Mouse (Mus musculus): ENCODE measurements around the gene 4930469K13Rik. TPM values are rescaled to one million over a fixed set of nuclear protein-coding genes. Genes with fewer than 3 reads are reported as not detected.

The 4930469K13Rik gene
- polyA plus RNA-seq, 1 experiment from 2014 or later: 0.23 TPM

GRCm38 (mm10) chr11:34073776-34074175, 24.6 kb downstream of the 4930469K13Rik start:
- H3K36me3 ChIP-seq: no peaks in the 10 kb centered on the region
- no peaks in the 10 kb centered on the region for H3K27me3 ChIP-seq (replicated peaks)
- 13% methylated on average over 15 of the region's 15 CpGs for WGBS
- H3K9me3 ChIP-seq: no peaks in the 10 kb centered on the region
- H3K27ac ChIP-seq: no peak overlapping the region
- no peak overlapping the region for H3K9ac ChIP-seq
- H3K4me3 ChIP-seq (replicated peaks): no peak overlapping the region
- ATAC-seq (ENCODE audit: insufficient read depth, low FRiP score, low read depth): no peak
- no peaks in the 10 kb centered on the region; the same call in 1 of the 2 replicates for H3K4me1 ChIP-seq
- no peak overlapping the region; the same call in 1 of the 2 replicates for H3K4me2 ChIP-seq

DNA sequence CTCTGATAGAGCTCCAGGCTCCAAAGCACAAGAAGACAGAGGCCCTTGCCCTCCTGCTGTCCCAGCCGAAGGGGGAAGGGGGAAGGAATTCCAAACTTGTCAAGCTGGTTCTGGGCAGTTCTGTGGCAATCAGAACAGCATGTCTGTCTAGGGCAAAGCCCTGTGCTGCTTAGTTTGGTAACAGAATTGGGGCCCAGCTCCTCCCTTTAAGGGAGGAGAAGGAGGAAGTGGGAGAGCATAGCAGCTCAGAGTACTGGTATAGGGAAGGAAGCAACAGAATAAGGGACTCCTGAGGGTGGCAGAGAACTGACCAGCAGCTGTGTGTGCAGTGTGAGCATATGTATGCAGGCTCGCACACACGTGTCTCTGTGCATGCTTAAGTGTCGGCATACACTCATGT, 26.0 kb downstream of the 4930469K13Rik start:
- 61% methylated on average over 4 of the region's 4 CpGs for WGBS
- peak; percentile 70 for ATAC-seq (ENCODE audit: insufficient read depth, low FRiP score, low read depth)
- no peak overlapping the region for H3K4me3 ChIP-seq (replicated peaks)
- no peaks in the 10 kb centered on the region for H3K27me3 ChIP-seq (replicated peaks)
- H3K27ac ChIP-seq: no peak overlapping the region
- no peaks in the 10 kb centered on the region for H3K9me3 ChIP-seq
- no peaks in the 10 kb centered on the region for H3K36me3 ChIP-seq
- H3K9ac ChIP-seq: no peak overlapping the region
- H3K4me2 ChIP-seq: no peak overlapping the region
- H3K4me1 ChIP-seq: no peaks in the 10 kb centered on the region; the same call in 1 of the 2 replicates

DNA sequence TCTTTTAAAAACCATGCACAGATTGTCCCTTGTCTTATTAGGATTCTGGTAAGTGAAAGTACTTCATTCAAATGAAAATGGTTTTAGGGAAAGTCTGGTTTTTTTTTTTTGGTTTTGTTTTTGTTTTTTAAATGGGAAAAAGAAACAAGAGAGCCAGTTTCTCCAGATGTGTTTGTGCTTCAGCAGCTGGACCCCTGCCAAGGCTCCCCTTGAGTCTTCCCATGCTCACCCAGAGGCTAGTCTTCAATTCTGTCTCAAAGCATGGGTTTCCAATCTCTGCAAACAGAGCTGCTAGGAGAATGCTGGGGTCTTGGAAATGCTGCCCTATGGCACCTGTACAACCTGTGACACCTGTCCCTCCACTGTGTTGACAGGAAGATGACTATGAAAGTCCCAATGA, 27.8 kb downstream of the 4930469K13Rik start:
- no peak overlapping the region for H3K4me3 ChIP-seq (replicated peaks)
- no peak overlapping the region for H3K27ac ChIP-seq
- no peak overlapping the region for H3K9ac ChIP-seq
- ATAC-seq (ENCODE audit: insufficient read depth, low FRiP score, low read depth): no peak
- H3K4me1 ChIP-seq: no peaks in the 10 kb centered on the region; the same call in 1 of the 2 replicates
- H3K36me3 ChIP-seq: no peaks in the 10 kb centered on the region
- no peak overlapping the region for H3K4me2 ChIP-seq
- no peaks in the 10 kb centered on the region for H3K9me3 ChIP-seq
- no peaks in the 10 kb centered on the region for H3K27me3 ChIP-seq (replicated peaks)

DNA sequence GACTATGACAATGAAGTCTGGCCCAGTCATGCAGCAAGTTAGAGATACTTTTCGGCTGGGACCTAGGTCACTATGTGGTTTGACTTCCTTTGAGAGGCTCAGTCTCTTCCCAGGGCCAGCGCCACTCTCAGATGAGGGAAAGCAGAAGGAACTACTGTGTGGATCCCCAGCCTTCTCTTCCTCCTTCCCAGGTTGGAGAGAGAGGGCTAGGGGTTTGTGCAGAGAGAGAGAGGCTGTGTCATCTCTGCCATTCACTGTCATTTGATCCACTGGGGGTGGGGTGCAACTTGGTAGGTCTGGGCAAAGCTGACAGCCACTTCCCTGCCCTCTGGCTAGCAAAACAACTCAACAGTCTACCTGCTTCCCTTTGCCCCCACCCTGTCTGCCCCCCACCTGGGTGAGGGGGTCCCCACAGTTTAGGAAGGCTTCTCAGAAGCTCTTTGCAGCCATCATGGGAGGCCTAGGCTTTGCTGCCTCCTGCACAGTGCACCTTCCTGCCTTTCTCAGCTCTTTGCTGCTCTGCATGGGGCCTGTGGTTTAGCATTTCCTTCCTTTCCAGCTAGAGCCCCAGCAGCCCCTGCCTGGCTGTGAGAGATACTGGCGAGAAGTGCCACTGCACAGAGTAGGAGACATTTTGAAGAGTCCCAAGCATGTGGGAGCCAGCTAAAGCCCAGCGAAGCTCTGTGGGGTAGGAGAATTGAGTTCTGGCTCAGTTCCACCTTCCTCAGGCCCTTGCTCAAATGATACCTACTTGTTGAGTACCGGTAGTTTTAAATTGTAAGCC, 34.5 kb downstream of the 4930469K13Rik start:
- H3K4me1 ChIP-seq: no peaks in the 10 kb centered on the region
- H3K36me3 ChIP-seq: no peaks in the 10 kb centered on the region
- H3K27me3 ChIP-seq (replicated peaks): no peaks in the 10 kb centered on the region
- 63% methylated on average over 5 of the region's 5 CpGs for WGBS
- no peak overlapping the region for H3K4me2 ChIP-seq
- no peak for ATAC-seq (ENCODE audit: insufficient read depth, low FRiP score, low read depth)
- no peak overlapping the region for H3K27ac ChIP-seq
- no peak overlapping the region for H3K4me3 ChIP-seq (replicated peaks)
- H3K9me3 ChIP-seq: no peaks in the 10 kb centered on the region
- no peak overlapping the region for H3K9ac ChIP-seq

DNA sequence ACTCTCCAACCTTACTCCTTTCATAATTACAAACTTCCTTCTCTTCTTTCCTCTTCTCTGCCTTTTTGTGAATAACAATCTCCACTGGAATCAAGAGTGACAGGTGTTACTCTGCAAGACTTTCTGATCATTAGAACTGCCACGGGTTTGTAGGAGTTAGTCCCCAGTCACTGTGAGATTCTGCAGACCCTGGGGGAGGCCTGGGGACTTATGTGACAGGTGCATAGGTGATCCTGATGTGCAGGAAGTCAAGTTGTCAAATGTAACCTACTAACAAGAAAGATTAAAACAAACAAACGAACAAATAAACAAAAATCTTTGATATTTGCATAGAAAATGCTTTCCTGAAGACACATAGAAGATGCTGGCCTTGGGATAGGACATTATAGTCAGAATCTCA, 35.1 kb downstream of the 4930469K13Rik start:
- Histone ChIP-seq H3K4me3 (replicated peaks) (no peak overlapping the region), H3K9ac (no peak overlapping the region), H3K36me3 (no peaks in the 10 kb centered on the region), H3K9me3 (no peaks in the 10 kb centered on the region), H3K27me3 (replicated peaks) (no peaks in the 10 kb centered on the region), H3K27ac (no peak overlapping the region), H3K4me2 (no peak overlapping the region), H3K4me1 (no peaks in the 10 kb centered on the region)
- 54% methylated on average over 2 of the region's 2 CpGs for WGBS
- ATAC-seq (ENCODE audit: insufficient read depth, low FRiP score, low read depth): no peak

DNA sequence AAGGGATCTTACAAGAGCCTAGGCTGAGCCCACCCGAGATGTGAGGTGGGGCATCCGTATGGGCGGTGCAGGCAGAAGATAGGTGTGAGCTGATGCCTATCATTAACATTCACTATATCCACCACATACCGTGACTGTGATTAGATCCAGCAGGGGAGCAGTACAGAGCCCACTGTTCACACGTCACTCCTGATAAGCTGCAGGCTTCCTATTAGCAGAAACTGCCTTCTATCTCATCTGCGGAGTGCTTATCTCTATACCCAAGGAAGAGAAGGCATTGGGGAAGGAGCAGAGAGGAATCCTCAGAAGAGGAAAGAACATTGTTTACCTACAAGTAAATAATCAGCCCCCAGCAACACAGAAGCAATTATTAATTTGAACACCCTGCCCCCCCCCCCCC, 36.6 kb downstream of the 4930469K13Rik start:
- Histone ChIP-seq H3K4me3 (replicated peaks) (no peak overlapping the region), H3K4me2 (no peak overlapping the region), H3K9me3 (no peaks in the 10 kb centered on the region), H3K27ac (no peak overlapping the region), H3K27me3 (replicated peaks) (no peaks in the 10 kb centered on the region), H3K9ac (no peak overlapping the region), H3K36me3 (no peaks in the 10 kb centered on the region), H3K4me1 (no peaks in the 10 kb centered on the region)
- WGBS: 24% methylated on average over 6 of the region's 6 CpGs
- ATAC-seq (ENCODE audit: insufficient read depth, low FRiP score, low read depth): no peak

- Histone ChIP-seq H3K9me3 (no peaks in the 10 kb centered on the region), H3K4me3 (replicated peaks) (no peak overlapping the region), H3K27me3 (replicated peaks) (no peaks in the 10 kb centered on the region), H3K9ac (no peak overlapping the region), H3K36me3 (no peaks in the 10 kb centered on the region), H3K4me1 (no peaks in the 10 kb centered on the region), H3K27ac (no peak overlapping the region), H3K4me2 (no peak overlapping the region)
- WGBS: 82% methylated on average over 6 of the region's 6 CpGs
- no peak for ATAC-seq (ENCODE audit: insufficient read depth, low FRiP score, low read depth)
These were observed 39.4 kb downstream of the 4930469K13Rik start for GRCm38 (mm10) chr11:34058960-34059359.

- Histone ChIP-seq H3K9me3 (no peaks in the 10 kb centered on the region), H3K4me2 (no peak overlapping the region), H3K4me3 (replicated peaks) (no peak overlapping the region), H3K4me1 (no peaks in the 10 kb centered on the region), H3K36me3 (no peaks in the 10 kb centered on the region), H3K27me3 (replicated peaks) (no peaks in the 10 kb centered on the region), H3K27ac (no peak overlapping the region), H3K9ac (no peak overlapping the region)
- ATAC-seq (ENCODE audit: insufficient read depth, low FRiP score, low read depth): no peak
These were observed 40.0 kb downstream of the 4930469K13Rik start for GRCm38 (mm10) chr11:34058332-34058731.

DNA sequence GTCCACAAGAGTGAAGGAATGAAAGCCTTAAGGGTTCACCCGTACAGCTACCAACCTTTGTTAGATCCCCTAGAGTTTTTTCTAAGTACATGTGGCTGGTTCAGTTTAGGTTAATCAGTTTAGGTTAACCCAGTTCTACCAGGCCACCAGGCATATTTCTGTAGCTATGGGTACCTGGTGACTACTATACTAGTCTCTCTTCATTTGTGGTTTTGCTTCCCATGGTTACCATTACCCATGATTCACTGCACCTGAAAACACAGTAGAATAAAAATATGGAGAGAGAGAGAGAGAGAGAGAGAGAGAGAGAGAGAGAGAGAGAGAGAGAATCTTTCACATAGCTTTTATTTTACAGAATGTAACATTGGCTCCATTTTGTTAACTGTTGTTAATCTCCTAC, 41.6 kb downstream of the 4930469K13Rik start:
- Histone ChIP-seq H3K27ac (no peak overlapping the region), H3K9ac (no peak overlapping the region), H3K4me2 (no peak overlapping the region), H3K4me3 (replicated peaks) (no peak overlapping the region), H3K9me3 (no peaks in the 10 kb centered on the region), H3K4me1 (no peaks in the 10 kb centered on the region), H3K27me3 (replicated peaks) (no peaks in the 10 kb centered on the region), H3K36me3 (no peaks in the 10 kb centered on the region)
- WGBS: 64% methylated on average over 1 of the region's 1 CpGs
- ATAC-seq (ENCODE audit: insufficient read depth, low FRiP score, low read depth): no peak

GRCm38 (mm10) chr11:34054031-34054727, 44.2 kb downstream of the 4930469K13Rik start:
- no peaks in the 10 kb centered on the region for H3K27me3 ChIP-seq (replicated peaks)
- 75% methylated on average over 7 of the region's 7 CpGs for WGBS
- H3K27ac ChIP-seq: no peak overlapping the region

DNA sequence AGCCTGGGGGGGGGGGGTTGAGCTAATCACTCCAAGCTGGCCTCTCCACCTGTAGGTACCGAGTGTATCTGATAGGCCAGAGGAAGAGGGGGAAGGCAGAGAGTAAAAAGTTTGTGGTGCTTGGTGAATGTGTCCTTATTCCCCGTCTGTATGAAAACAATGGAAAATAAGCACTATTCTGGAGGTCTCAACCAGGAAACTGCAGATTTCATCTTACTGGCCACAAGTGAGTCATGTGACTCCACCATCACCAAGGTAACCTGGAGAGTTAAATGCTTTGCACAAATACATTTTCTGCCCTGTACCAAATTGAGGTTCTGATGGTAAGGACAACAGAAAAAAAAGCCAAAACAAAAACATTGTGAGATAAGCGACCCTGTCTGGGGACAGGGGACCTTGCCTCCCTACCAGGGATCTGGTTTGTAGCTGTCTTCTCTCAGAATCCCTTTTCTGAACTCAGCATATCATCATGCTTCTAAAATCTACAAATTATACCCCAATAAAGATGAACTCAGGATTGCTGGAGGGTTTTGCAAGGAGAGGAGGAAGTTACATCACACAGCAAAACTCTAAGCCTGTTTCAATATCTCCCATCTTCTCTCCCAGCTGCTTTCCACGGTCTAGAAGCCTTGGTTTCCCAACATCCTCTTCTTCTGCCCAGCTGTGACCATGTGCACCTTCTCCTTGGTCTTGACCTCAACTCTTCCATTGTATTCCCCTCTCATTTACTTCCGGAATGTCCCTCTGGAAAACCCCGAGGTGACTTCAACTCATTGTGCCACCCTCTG, 45.1 kb downstream of the 4930469K13Rik start:
- Histone ChIP-seq H3K4me2 (no peak overlapping the region), H3K36me3 (no peaks in the 10 kb centered on the region), H3K4me3 (replicated peaks) (no peak overlapping the region), H3K9ac (no peak overlapping the region), H3K9me3 (no peaks in the 10 kb centered on the region), H3K27me3 (replicated peaks) (no peaks in the 10 kb centered on the region), H3K27ac (no peak overlapping the region), H3K4me1 (no peaks in the 10 kb centered on the region)
- 73% methylated on average over 6 of the region's 6 CpGs for WGBS
- no peak for ATAC-seq (ENCODE audit: insufficient read depth, low FRiP score, low read depth)

More at GRCm38 (mm10) chr11:34054031-34054727, 44.2 kb downstream of the 4930469K13Rik start:
- H3K4me3 ChIP-seq (replicated peaks): no peak overlapping the region
- no peaks in the 10 kb centered on the region for H3K36me3 ChIP-seq
- H3K4me1 ChIP-seq: no peaks in the 10 kb centered on the region
- H3K4me2 ChIP-seq: no peak overlapping the region
- ATAC-seq (ENCODE audit: insufficient read depth, low FRiP score, low read depth): no peak
- H3K9me3 ChIP-seq: no peaks in the 10 kb centered on the region
- H3K9ac ChIP-seq: no peak overlapping the region

GRCm38 (mm10) chr11:34050643-34051042, 47.7 kb downstream of the 4930469K13Rik start:
- no peaks in the 10 kb centered on the region for H3K27me3 ChIP-seq (replicated peaks)
- no peaks in the 10 kb centered on the region for H3K36me3 ChIP-seq
- no peaks in the 10 kb centered on the region for H3K4me1 ChIP-seq
- no peaks in the 10 kb centered on the region for H3K9me3 ChIP-seq
- H3K9ac ChIP-seq: no peak overlapping the region
- no peak for ATAC-seq (ENCODE audit: insufficient read depth, low FRiP score, low read depth)
- no peak overlapping the region for H3K4me3 ChIP-seq (replicated peaks)
- no peak overlapping the region for H3K27ac ChIP-seq
- 70% methylated on average over 2 of the region's 2 CpGs for WGBS
- no peak overlapping the region for H3K4me2 ChIP-seq

Measured in stomach, embryonic 15.5 days (tissue).